Mouse (Mus musculus): ENCODE results near the gene Chst2.

GRCm38 (mm10) chr9:95365882-95366281 lies 40.6 kb downstream of the Chst2 start:
- TF ChIP-seq POLR2A (IDR thresholded peaks at IDR 0.05; ENCODE audit: insufficient read length, low read depth) (no peak), E2F4 (IDR thresholded peaks at IDR 0.05; ENCODE audit: insufficient read depth) (no peak), CEBPB (IDR thresholded peaks at IDR 0.05; ENCODE audit: insufficient read depth, poor library complexity, severe bottlenecking) (no peak)
